Mouse (Mus musculus) testis, adult 2 months (tissue): ENCODE measurements at regions not wholly inside any gene's neighbourhood (a gene's known extent, or its start where the extent isn't known, plus 50 kb on each side); places are given as distances from the start of the nearest gene placed in this dataset.

Source experiments
- CTCF ChIP-seq: fragments of 200-500 bp; IDR thresholded peaks from 2 replicates; pipeline ENCODE4 v1.5.1; 2012; ENCODE audit warnings: low read depth, mild to moderate bottlenecking, inconsistent platforms, low read length, moderate library complexity; ENCODE audit not compliant: control insufficient read depth, insufficient read depth, insufficient replicate concordance
- POLR2A ChIP-seq: fragments of 200-500 bp; IDR thresholded peaks from 2 replicates; pipeline ENCODE4 v1.6.1; 2012; ENCODE audit warnings: low read depth, mild to moderate bottlenecking, inconsistent platforms, low read length, moderate library complexity; ENCODE audit not compliant: control insufficient read depth

DNA sequence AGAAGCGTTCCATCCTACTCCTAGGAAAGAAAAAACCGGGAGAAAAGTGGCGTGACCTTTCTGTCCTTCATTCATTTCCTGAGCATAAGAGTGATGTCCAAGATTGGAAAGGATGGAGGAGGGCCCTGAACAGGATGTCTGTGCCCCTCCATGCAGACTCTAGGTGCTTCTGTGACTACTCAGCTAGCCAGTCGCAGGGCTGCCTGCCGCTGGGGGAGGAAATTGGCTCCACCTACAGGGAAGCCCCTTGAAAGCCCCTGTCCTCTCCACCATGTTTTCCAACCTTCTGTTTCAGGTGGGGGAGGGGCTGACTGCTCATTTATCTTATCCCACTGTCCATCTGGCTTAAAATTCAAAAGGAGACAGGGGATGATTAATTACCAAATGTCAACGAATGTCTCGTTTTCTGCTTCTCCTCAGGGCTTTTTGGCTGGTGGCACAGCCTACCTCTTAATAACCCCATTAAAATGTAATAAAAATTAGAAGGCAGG lies 151.2 kb downstream of the Tgfb2 start:
- TF ChIP-seq CTCF (no peak), POLR2A (no peak)
